Mouse (Mus musculus) heart, postnatal 10 days (tissue): ENCODE data around the gene Camkv. TPM values are rescaled to one million over a fixed set of nuclear protein-coding genes. Genes with fewer than 3 reads are reported as not detected.
A peak's percentile ranks its signal among the peaks of the same experiment; 100 is the strongest.

Experiments
- DNase-seq, 2 experiments: peaks; one replicate each; pipeline ENCODE4 v3.0.0; 2021
- intact Hi-C: fragments of 180-260 bp; cut with DNase I; formaldehyde crosslinking; loops from one replicate; pipeline ENCODE4 v1.15.1; 2025
- total RNA-seq, 2 experiments: library from RNA; stranded (reverse); gene quantifications; 2 replicates each; pipeline ENCODE4 v1.2.3; 2021

Gene Camkv
- total RNA-seq, 2 experiments from 2014 or later = 0.14 to 0.37 TPM

GRCm38 (mm10) chr9:107984052-107984753 lies 48.7 kb downstream of the Camkv start:
- intact Hi-C loops = no loop called here

DNA sequence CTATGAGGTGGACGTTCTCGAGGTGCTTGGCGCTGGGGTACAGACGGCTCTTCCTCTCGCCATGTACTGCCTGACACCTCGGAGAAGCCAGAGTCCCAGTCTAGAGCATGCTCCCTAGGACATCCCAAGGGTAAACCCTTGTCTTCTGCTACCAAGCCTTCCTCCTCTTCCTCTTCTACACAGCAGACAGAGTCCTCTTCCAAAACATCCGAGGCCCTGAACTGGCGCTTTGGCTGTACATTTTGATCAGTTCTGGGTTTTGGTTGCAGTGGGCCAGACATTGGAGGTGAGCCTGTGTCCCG lies 49.2 kb downstream of the Camkv start:
- no peak for DNase-seq
- intact Hi-C loops = loop anchor here (5.0 kb wide), 1 partner anchor 68 kb away; the partner anchor contains the start of gene Amigo3

More at GRCm38 (mm10) chr9:107984052-107984753, 48.7 kb downstream of the Camkv start:
- peak; percentile 36 to 49 for DNase-seq

- intact Hi-C loops = loop anchor here (1.0 to 5.0 kb wide), 2 partner anchors 22 to 67 kb away; partner anchors contain the start of gene Amigo3
- peak; percentile 93 to 94 for DNase-seq
Measured at GRCm38 (mm10) chr9:107985131-107986119, 50.0 kb downstream of the Camkv start, which contains the start of gene Inka1. Gene Inka1, minus strand, starts transcription at chr9:107985879.

DNA sequence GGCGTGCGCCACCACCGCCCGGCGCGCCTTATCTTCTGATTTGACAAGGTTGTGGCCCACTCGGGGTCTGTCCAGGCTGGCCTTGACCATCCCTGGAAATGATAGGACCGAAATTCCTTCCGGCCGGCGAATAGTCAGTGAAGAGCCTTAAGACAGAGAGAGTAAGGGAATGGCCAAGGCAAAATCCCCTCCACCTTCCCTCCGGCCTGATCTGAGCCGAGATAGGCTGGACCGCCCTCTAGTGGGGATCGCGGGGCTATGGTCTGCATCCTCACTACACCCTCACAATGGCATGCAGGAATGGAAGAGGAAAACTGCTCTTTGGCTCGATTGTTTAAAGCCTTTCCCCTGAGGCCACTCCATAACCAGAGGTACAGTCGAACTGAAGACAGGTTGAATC lies 50.9 kb downstream of the Camkv start:
- intact Hi-C loops = loop anchor here (1.0 to 5.0 kb wide), 2 partner anchors 23 to 66 kb away; partner anchors contain the start of gene Amigo3
- DNase-seq = peak; percentile 88 to 89

DNA sequence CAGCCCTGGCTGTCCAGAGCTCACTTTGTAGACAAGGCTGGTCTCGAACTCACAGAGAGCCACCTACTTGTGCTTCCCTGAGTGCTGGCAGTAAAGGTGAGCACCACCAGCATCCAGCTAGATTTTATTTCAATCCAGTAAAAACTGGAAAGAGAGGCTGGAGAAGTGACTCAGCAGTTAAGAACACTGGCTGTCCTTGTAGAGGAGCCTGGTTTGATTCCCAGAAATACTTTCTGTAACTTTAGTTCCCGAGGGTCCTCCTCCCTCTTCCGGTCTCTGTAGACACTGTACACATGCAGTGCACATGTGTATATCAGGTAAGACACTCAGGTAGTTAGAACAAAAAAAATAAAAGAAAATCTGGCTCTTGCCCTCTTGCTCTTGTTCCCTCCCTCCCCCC lies 52.5 kb downstream of the Camkv start:
- intact Hi-C loops = loop anchor here (5.0 kb wide), 1 partner anchor 64 kb away; the partner anchor contains the start of gene Amigo3
- no peak for DNase-seq

DNA sequence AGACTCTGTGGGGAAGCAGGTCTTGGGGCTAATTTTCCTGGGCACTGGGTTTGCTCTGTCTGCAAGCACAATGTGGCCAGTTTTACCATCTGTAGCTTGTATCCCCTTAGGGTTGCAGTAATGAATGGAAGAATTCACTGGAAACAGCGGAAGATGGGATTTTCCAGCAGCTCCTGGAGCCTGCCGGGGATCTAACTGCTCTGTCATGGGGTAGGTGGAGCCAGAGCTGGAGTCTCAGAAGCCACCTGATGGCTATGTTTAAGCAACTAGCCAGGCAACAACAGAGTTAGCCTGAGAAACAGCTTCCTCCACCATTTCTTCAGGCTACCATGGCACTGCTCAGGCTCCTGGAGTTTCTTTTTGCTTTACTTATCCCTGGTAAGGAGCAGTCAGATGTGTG lies 56.7 kb downstream of the Camkv start, which contains the start of gene Cdhr4:
Gene Cdhr4, plus strand, starts transcription at position 301 of the 400 bp plus-strand sequence.
- intact Hi-C loops = no loop called here
- no peak for DNase-seq

GRCm38 (mm10) chr9:107993013-107993412 lies 57.5 kb downstream of the Camkv start:
- no peak for DNase-seq
- intact Hi-C loops = no loop called here

DNA sequence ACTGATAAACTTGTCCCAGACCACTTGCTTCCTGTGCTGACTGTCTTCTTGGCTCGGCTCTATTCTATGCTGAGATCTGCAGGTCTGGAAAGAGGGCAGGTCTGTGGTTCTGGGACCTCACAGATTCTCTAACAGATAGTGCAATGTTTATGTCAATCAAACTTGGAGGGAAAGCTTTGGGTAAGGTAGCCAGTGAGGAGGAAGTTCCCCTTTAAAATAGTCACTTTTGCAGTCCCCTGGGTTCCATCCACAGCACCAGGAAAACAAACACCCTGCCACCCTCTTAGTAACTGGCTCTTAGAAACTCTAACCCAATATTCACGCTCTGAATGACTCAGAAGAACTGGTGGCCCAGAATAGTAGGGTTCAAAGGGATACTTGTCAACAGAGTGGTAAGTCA lies 59.0 kb downstream of the Camkv start:
- intact Hi-C loops = no loop called here
- no peak for DNase-seq

GRCm38 (mm10) chr9:107995513-107995912 lies 60.0 kb downstream of the Camkv start:
- intact Hi-C loops = no loop called here
- no peak for DNase-seq

DNA sequence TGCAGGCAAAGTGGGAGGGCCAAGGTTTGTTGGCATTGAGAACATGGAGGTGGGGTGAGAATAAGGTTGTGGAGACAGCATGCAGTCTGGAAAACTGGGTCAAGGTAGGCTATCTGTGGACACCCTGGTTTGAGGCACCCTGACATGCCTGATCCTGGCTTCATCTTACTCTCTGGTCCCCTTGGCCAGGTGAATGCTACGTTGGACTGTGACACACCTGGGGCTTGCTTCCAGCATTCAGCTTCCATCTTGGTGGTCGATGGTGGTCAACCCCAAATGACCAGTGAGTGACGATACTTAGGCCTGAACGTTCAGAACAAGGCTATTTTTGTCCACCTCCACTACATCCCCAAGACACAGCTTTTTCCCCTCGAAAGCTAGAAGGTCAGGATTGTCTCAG lies 60.6 kb downstream of the Camkv start, which contains the start of gene Gm20662:
Gene Gm20662, plus strand, starts transcription at position 301 of the 400 bp plus-strand sequence.
- intact Hi-C loops = no loop called here

More for the DNA sequence above, 60.6 kb downstream of the Camkv start, which contains the start of gene Gm20662:
- DNase-seq = no peak

Other genes with a start within 250 kb of the Camkv start
- gene Sema3f, start 225.2 kb upstream of the Camkv start, total RNA-seq = 10 to 100 TPM; 19.4 to 22.2 TPM
- gene Rbm5, start 164.7 kb upstream of the Camkv start, total RNA-seq = 10 to 100 TPM; 57.8 to 66.6 TPM
- gene Rbm6, start 62.4 kb upstream of the Camkv start, total RNA-seq = 10 to 100 TPM; 34.6 to 38.3 TPM
- 1 to 10 TPM; 7.6 to 9.6 TPM for gene Mon1a, start 47.5 kb upstream of the Camkv start, total RNA-seq
- gene Mst1r, start 28.8 kb upstream of the Camkv start, total RNA-seq = 1 to 10 TPM; 2.5 to 3.7 TPM
- not detected for gene Actl11, start 7.2 kb upstream of the Camkv start, total RNA-seq
- 1 to 10 TPM; 3.3 to 4.0 TPM for gene Traip, start 14.5 kb downstream of the Camkv start, total RNA-seq
- 10 to 100 TPM; 13.4 to 15.7 TPM for gene Uba7, start 39.8 kb downstream of the Camkv start, total RNA-seq
- under 1 TPM; 0.36 to 0.50 TPM for gene Gm20661, start 47.4 kb downstream of the Camkv start, total RNA-seq
- 10 to 100 TPM; 23.3 to 28.0 TPM for gene Inka1, start 50.2 kb downstream of the Camkv start, total RNA-seq
- 1 to 10 TPM; 2.0 TPM for gene Cdhr4, start 56.8 kb downstream of the Camkv start, total RNA-seq
- gene Gm20662, start 60.7 kb downstream of the Camkv start, total RNA-seq = 1 to 10 TPM in 1 of 2 experiments, not detected in 1; 1.3 TPM
- gene Ip6k1, start 66.8 kb downstream of the Camkv start, total RNA-seq = 10 to 100 TPM; 53.4 to 55.2 TPM
- gene Gmppb, start 113.6 kb downstream of the Camkv start, total RNA-seq = 10 to 100 TPM; 10.7 to 14.7 TPM
- gene Amigo3, start 117.5 kb downstream of the Camkv start, total RNA-seq = 1 to 10 TPM; 1.9 to 2.2 TPM
- gene Mst1, start 144.8 kb downstream of the Camkv start, total RNA-seq = not detected
- 10 to 100 TPM; 62.5 to 83.1 TPM for gene Rnf123, start 147.7 kb downstream of the Camkv start, total RNA-seq
- 10 to 100 TPM; 44.6 to 53.1 TPM for gene Apeh, start 158.9 kb downstream of the Camkv start, total RNA-seq